Mouse (Mus musculus): ENCODE measurements around the gene Zdhhc18.
"Not testable (repeated sequence)": the region's sequence is repeated elsewhere in the genome, so short reads cannot be mapped to it uniquely, and the experiment has no call there.

Zdhhc18 gene

GRCm38 (mm10) chr4:133665118-133665517 is 15.2 kb upstream of the Zdhhc18 start:
- DNase-seq (ENCODE audit: low read depth, low spot score), result no peak

GRCm38 (mm10) chr4:133662945-133663344 is 13.0 kb upstream of the Zdhhc18 start:
- DNase-seq (ENCODE audit: low read depth, low spot score), result no peak

- no peak for DNase-seq (ENCODE audit: low read depth, low spot score)
Observed at GRCm38 (mm10) chr4:133662421-133662820, 12.5 kb upstream of the Zdhhc18 start.

- DNase-seq (ENCODE audit: low read depth, low spot score), result no peak
Observed at GRCm38 (mm10) chr4:133660193-133661155, 10.5 kb upstream of the Zdhhc18 start.

- no peak for DNase-seq (ENCODE audit: low read depth, low spot score)
Observed at GRCm38 (mm10) chr4:133659497-133660192, 9.7 kb upstream of the Zdhhc18 start.

GRCm38 (mm10) chr4:133658729-133659128 is 8.8 kb upstream of the Zdhhc18 start:
- no peak for DNase-seq (ENCODE audit: low read depth, low spot score)

- no peak for DNase-seq (ENCODE audit: low read depth, low spot score)
Observed at GRCm38 (mm10) chr4:133657829-133658458, 8.0 kb upstream of the Zdhhc18 start.

GRCm38 (mm10) chr4:133656997-133657396 is 7.0 kb upstream of the Zdhhc18 start:
- DNase-seq (ENCODE audit: low read depth, low spot score), result no peak

GRCm38 (mm10) chr4:133656294-133656693 is 6.3 kb upstream of the Zdhhc18 start:
- no peak for DNase-seq (ENCODE audit: low read depth, low spot score)

- DNase-seq (ENCODE audit: low read depth, low spot score), result not testable (repeated sequence)
Observed at GRCm38 (mm10) chr4:133654070-133654469, 4.1 kb upstream of the Zdhhc18 start.

GRCm38 (mm10) chr4:133652746-133653145 is 2.8 kb upstream of the Zdhhc18 start:
- no peak for DNase-seq (ENCODE audit: low read depth, low spot score)

GRCm38 (mm10) chr4:133651986-133652385 is 2.0 kb upstream of the Zdhhc18 start:
- no peak for DNase-seq (ENCODE audit: low read depth, low spot score)

- DNase-seq (ENCODE audit: low read depth, low spot score), result no peak
Observed at GRCm38 (mm10) chr4:133651445-133651844, 1.5 kb upstream of the Zdhhc18 start.

- DNase-seq (ENCODE audit: low read depth, low spot score), result not testable (repeated sequence)
Observed at GRCm38 (mm10) chr4:133649464-133649863, 490 bp downstream of the Zdhhc18 start.

GRCm38 (mm10) chr4:133645680-133646079 is 4.3 kb downstream of the Zdhhc18 start:
- no peak for DNase-seq (ENCODE audit: low read depth, low spot score)

- DNase-seq (ENCODE audit: low read depth, low spot score), result peak; percentile 69
Observed at GRCm38 (mm10) chr4:133645195-133645594, 4.8 kb downstream of the Zdhhc18 start.

GRCm38 (mm10) chr4:133634043-133634410 is 15.9 kb downstream of the Zdhhc18 start:
- no peak for DNase-seq (ENCODE audit: low read depth, low spot score)

- DNase-seq (ENCODE audit: low read depth, low spot score), result no peak
Observed at GRCm38 (mm10) chr4:133633332-133634042, 16.5 kb downstream of the Zdhhc18 start.

- no peak for DNase-seq (ENCODE audit: low read depth, low spot score)
Observed at GRCm38 (mm10) chr4:133632483-133633327, 17.2 kb downstream of the Zdhhc18 start.

- DNase-seq (ENCODE audit: low read depth, low spot score), result no peak
Observed at GRCm38 (mm10) chr4:133631769-133632411, 18.1 kb downstream of the Zdhhc18 start.
